Mouse (Mus musculus): ENCODE data around the gene Aldh3b2. TPM values are rescaled to one million over a fixed set of nuclear protein-coding genes. Genes with fewer than 3 reads are reported as not detected.

Aldh3b2 gene
- 0.32 and 0.36 TPM in 2 replicates for polyA plus RNA-seq (2012; rRNA removed)

DNA sequence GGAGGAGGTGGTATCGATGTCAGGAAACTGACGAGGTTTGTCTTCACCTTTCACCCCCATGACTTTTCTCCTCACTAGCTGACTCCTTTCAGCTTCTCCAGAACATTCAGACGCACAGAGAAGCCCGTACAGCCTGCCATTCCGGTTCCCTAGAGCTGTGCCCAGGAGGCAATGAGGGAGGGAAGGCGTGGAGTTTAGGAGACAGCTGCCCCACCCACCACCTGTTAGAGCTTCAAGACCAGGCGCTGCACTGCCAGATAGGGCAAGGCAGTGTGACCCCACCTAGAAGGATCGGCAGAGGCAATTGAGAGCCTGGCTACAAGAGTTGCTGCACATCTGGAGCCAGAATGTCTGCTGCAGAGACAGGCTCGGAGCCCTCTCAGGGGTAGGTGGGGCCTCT is at the start of gene Aldh3b2:
TSS of gene Aldh3b2 (plus strand) at position 100 of the 400 bp plus-strand sequence.
- no peak for DNase-seq
- Histone ChIP-seq H3K4me3 (replicated peaks; ENCODE audit: insufficient read depth, low read depth, low read length) (no peak within 1 kb of the TSS), H3K4me1 (ENCODE audit: control insufficient read depth, insufficient read depth, low read length) (no peaks in the 10 kb centered on the region), H3K27me3 (ENCODE audit: control insufficient read depth, insufficient read depth, low read length) (no peaks in the 10 kb centered on the region), H3K27ac (ENCODE audit: insufficient read depth, low read length) (no peak within 1 kb of the TSS)
- TF ChIP-seq CTCF (IDR thresholded peaks at IDR 0.05; ENCODE audit: borderline replicate concordance, insufficient read depth, low read depth, low read length) (no peak), POLR2A (IDR thresholded peaks at IDR 0.05; ENCODE audit: borderline replicate concordance, insufficient read depth, low read length) (no peak)
- 45% methylated on average over 9 of the region's 9 CpGs for WGBS

GRCm38 (mm10) chr19:3922661-3923371 is 49.3 kb upstream of the Aldh3b2 start:
- TF ChIP-seq POLR2A (IDR thresholded peaks at IDR 0.05; ENCODE audit: borderline replicate concordance, insufficient read depth, low read length) (no peak), CTCF (IDR thresholded peaks at IDR 0.05; ENCODE audit: borderline replicate concordance, insufficient read depth, low read depth, low read length) (no peak)
- WGBS, result 63% methylated on average over 10 of the region's 10 CpGs

DNA sequence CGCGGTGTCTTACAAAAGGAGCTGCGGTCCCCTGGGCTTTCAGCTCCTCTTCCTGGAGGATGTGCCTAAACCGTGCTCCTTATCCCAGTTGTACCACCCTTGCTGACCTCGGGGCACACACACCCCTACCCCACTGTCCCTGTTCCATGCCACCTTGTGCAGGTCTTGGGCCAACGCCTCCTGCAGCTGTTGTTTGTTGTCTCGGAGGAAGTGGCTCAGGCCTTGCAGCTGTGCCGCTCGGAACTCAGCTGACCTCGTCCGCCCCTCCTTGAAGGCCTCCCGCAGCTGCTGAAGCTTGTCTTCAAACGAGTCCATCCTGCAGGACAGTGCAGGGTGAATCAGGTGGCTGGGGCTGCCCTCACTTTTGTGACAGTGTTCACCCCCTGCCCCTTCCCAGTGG is 48.5 kb upstream of the Aldh3b2 start:
- Histone ChIP-seq H3K27ac (ENCODE audit: insufficient read depth, low read length) (no peak overlapping the region), H3K4me3 (replicated peaks; ENCODE audit: insufficient read depth, low read depth, low read length) (no peak overlapping the region), H3K4me1 (ENCODE audit: control insufficient read depth, insufficient read depth, low read length) (peaks cover 8% of the 10 kb centered on the region), H3K27me3 (ENCODE audit: control insufficient read depth, insufficient read depth, low read length) (no peaks in the 10 kb centered on the region)
- WGBS, result 50% methylated on average over 13 of the region's 13 CpGs
- TF ChIP-seq CTCF (IDR thresholded peaks at IDR 0.05; ENCODE audit: borderline replicate concordance, insufficient read depth, low read depth, low read length), result no peak
- TF ChIP-seq POLR2A (IDR thresholded peaks at IDR 0.05; ENCODE audit: borderline replicate concordance, insufficient read depth, low read length), result no peak
- DNase-seq, result no peak

More at GRCm38 (mm10) chr19:3922661-3923371, 49.3 kb upstream of the Aldh3b2 start:
- H3K27me3 ChIP-seq (ENCODE audit: control insufficient read depth, insufficient read depth, low read length), result no peaks in the 10 kb centered on the region
- H3K4me1 ChIP-seq (ENCODE audit: control insufficient read depth, insufficient read depth, low read length), result peaks cover 8% of the 10 kb centered on the region
- no peak for DNase-seq
- H3K4me3 ChIP-seq (replicated peaks; ENCODE audit: insufficient read depth, low read depth, low read length), result no peak overlapping the region
- H3K27ac ChIP-seq (ENCODE audit: insufficient read depth, low read length), result no peak overlapping the region

DNA sequence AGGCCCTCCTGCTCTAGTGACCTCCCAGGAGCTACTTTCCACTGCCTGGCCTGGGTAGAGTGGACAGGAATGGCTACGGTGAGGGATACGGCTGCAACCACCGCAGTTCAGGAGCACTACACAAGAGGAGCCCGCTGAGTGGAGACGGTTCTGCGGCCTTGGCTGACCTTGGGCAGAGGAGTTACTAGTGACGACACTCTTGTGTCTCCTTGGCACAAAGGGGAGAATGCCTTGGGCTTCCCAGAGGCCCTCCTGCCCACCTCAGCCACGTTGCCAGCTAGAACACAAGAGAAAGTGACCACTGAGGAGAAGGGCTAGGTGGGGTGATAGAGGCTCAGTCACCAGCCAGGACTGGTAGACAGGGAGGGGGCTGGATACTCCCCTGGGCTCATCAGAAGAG is 47.9 kb upstream of the Aldh3b2 start:
- H3K4me3 ChIP-seq (replicated peaks; ENCODE audit: insufficient read depth, low read depth, low read length), result no peak overlapping the region
- TF ChIP-seq CTCF (IDR thresholded peaks at IDR 0.05; ENCODE audit: borderline replicate concordance, insufficient read depth, low read depth, low read length) (no peak), POLR2A (IDR thresholded peaks at IDR 0.05; ENCODE audit: borderline replicate concordance, insufficient read depth, low read length) (no peak)
- H3K27me3 ChIP-seq (ENCODE audit: control insufficient read depth, insufficient read depth, low read length), result no peaks in the 10 kb centered on the region
- peaks cover 13% of the 10 kb centered on the region for H3K4me1 ChIP-seq (ENCODE audit: control insufficient read depth, insufficient read depth, low read length)
- H3K27ac ChIP-seq (ENCODE audit: insufficient read depth, low read length), result no peak overlapping the region
- WGBS, result 70% methylated on average over 8 of the region's 8 CpGs
- DNase-seq, result no peak

GRCm38 (mm10) chr19:3924868-3925267 is 47.3 kb upstream of the Aldh3b2 start:
- no peak overlapping the region for H3K4me3 ChIP-seq (replicated peaks; ENCODE audit: insufficient read depth, low read depth, low read length)
- no peak for DNase-seq
- no peak overlapping the region for H3K27ac ChIP-seq (ENCODE audit: insufficient read depth, low read length)
- TF ChIP-seq POLR2A (IDR thresholded peaks at IDR 0.05; ENCODE audit: borderline replicate concordance, insufficient read depth, low read length), result no peak
- TF ChIP-seq CTCF (IDR thresholded peaks at IDR 0.05; ENCODE audit: borderline replicate concordance, insufficient read depth, low read depth, low read length), result no peak
- 95% methylated on average over 7 of the region's 7 CpGs for WGBS
- peaks cover 20% of the 10 kb centered on the region for H3K4me1 ChIP-seq (ENCODE audit: control insufficient read depth, insufficient read depth, low read length)
- H3K27me3 ChIP-seq (ENCODE audit: control insufficient read depth, insufficient read depth, low read length), result no peaks in the 10 kb centered on the region

- TF ChIP-seq CTCF (IDR thresholded peaks at IDR 0.05; ENCODE audit: borderline replicate concordance, insufficient read depth, low read depth, low read length) (no peak), POLR2A (IDR thresholded peaks at IDR 0.05; ENCODE audit: borderline replicate concordance, insufficient read depth, low read length) (no peak)
- Histone ChIP-seq H3K4me1 (ENCODE audit: control insufficient read depth, insufficient read depth, low read length) (peaks cover 29% of the 10 kb centered on the region), H3K27me3 (ENCODE audit: control insufficient read depth, insufficient read depth, low read length) (no peaks in the 10 kb centered on the region), H3K4me3 (replicated peaks; ENCODE audit: insufficient read depth, low read depth, low read length) (no peak overlapping the region), H3K27ac (ENCODE audit: insufficient read depth, low read length) (no peak overlapping the region)
- DNase-seq, result no peak
- 86% methylated on average over 6 of the region's 6 CpGs for WGBS
Measured at GRCm38 (mm10) chr19:3925859-3926258, 46.3 kb upstream of the Aldh3b2 start.

DNA sequence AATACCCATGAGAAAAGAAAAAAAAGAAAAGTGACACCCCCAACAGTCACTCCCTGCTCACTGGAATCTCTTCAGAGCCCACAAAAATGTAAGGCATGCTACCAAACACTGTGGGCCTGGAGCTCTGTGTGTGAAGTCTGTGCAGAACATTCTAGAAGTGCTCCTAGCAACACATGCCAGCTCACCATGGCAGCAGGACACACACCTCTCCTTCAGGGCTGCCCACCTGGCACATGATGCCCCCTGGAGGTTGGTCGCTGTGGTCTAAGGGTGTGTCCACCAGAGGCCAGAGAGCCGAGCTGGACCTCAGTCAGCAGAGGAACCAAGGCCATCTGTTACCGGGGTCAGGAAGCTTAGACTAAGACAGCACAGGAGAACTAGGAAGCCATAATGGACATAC is 45.8 kb upstream of the Aldh3b2 start:
- Histone ChIP-seq H3K4me1 (ENCODE audit: control insufficient read depth, insufficient read depth, low read length) (peaks cover 29% of the 10 kb centered on the region), H3K27me3 (ENCODE audit: control insufficient read depth, insufficient read depth, low read length) (no peaks in the 10 kb centered on the region), H3K27ac (ENCODE audit: insufficient read depth, low read length) (0 out of 2 replicates have a peak overlapping the region, but pooled peaks have one; percentile 15), H3K4me3 (replicated peaks; ENCODE audit: insufficient read depth, low read depth, low read length) (no peak overlapping the region)
- peak; percentile 7; the same call in 1 of the 2 replicates for TF ChIP-seq CTCF (IDR thresholded peaks at IDR 0.05; ENCODE audit: borderline replicate concordance, insufficient read depth, low read depth, low read length)
- TF ChIP-seq POLR2A (IDR thresholded peaks at IDR 0.05; ENCODE audit: borderline replicate concordance, insufficient read depth, low read length), result no peak
- 11% methylated on average over 3 of the region's 3 CpGs for WGBS
- DNase-seq, result peak; percentile 53 to 60

DNA sequence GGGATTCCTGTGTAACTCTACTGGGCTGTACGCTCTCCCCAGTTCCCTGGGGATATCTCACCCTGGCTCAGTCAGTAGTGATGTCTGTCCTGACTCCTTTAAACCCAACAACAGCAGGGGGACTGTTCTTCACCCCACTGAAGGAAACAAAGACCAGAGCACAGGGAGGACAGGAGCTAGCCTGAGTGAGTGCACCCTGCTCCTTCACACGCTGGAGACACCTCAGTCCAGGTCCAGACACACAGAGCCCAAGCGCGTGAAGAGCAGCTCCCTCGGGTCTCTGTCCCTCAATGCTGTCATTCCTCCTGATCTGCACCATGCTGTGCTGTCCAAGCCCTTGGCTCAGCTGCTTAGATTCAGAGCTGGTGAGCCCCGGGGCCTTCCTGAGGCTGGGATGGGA is 45.4 kb upstream of the Aldh3b2 start:
- WGBS, result 35% methylated on average over 6 of the region's 6 CpGs
- DNase-seq, result no peak
- Histone ChIP-seq H3K4me1 (ENCODE audit: control insufficient read depth, insufficient read depth, low read length) (peaks cover 29% of the 10 kb centered on the region), H3K4me3 (replicated peaks; ENCODE audit: insufficient read depth, low read depth, low read length) (no peak overlapping the region), H3K27ac (ENCODE audit: insufficient read depth, low read length) (0 out of 2 replicates have a peak overlapping the region, but pooled peaks have one; percentile 15), H3K27me3 (ENCODE audit: control insufficient read depth, insufficient read depth, low read length) (no peaks in the 10 kb centered on the region)
- no peak for TF ChIP-seq CTCF (IDR thresholded peaks at IDR 0.05; ENCODE audit: borderline replicate concordance, insufficient read depth, low read depth, low read length)
- no peak for TF ChIP-seq POLR2A (IDR thresholded peaks at IDR 0.05; ENCODE audit: borderline replicate concordance, insufficient read depth, low read length)

Data from cerebellum, adult 2 months (tissue).